Mouse (Mus musculus): ENCODE measurements around the gene Gpsm1. TPM values are rescaled to one million over a fixed set of nuclear protein-coding genes. Genes with fewer than 3 reads are reported as not detected.

Gene Gpsm1
- polyA plus RNA-seq, 1 experiment from 2014 or later: 21.4 TPM

- Histone ChIP-seq H3K4me3 (ENCODE audit: low read depth, low read length) (no peak overlapping the region), H3K4me1 (ENCODE audit: control insufficient read depth, insufficient read depth, low read length) (peaks cover 26% of the 10 kb centered on the region), H3K9me3 (replicated peaks; ENCODE audit: control insufficient read depth, low read length) (no peaks in the 10 kb centered on the region), H3K9ac (ENCODE audit: low read depth, low read length) (no peak overlapping the region), H3K27ac (ENCODE audit: low read depth, low read length) (no peak overlapping the region), H3K36me3 (ENCODE audit: control insufficient read depth, insufficient read depth, low read length) (peaks cover 5% of the 10 kb centered on the region; the same call in 1 of the 2 replicates), H3K27me3 (ENCODE audit: control insufficient read depth, insufficient read depth, low read length) (no peaks in the 10 kb centered on the region), H3K4me2 (no peak overlapping the region)
- no peak for ATAC-seq (replicated peaks; ENCODE audit: insufficient number of reproducible peaks, low FRiP score, low TSS enrichment)
- 90% methylated on average over 8 of the region's 13 CpGs for WGBS (ENCODE audit: insufficient replicate concordance)
Measured at GRCm38 (mm10) chr2:26338302-26339203, 23.2 kb downstream of the Gpsm1 start.

GRCm38 (mm10) chr2:26339204-26339551 is 23.9 kb downstream of the Gpsm1 start:
- Histone ChIP-seq H3K36me3 (ENCODE audit: control insufficient read depth, insufficient read depth, low read length) (peaks cover 5% of the 10 kb centered on the region; the same call in 1 of the 2 replicates), H3K9ac (ENCODE audit: low read depth, low read length) (no peak overlapping the region), H3K27me3 (ENCODE audit: control insufficient read depth, insufficient read depth, low read length) (no peaks in the 10 kb centered on the region), H3K27ac (ENCODE audit: low read depth, low read length) (no peak overlapping the region), H3K9me3 (replicated peaks; ENCODE audit: control insufficient read depth, low read length) (no peaks in the 10 kb centered on the region), H3K4me2 (no peak overlapping the region), H3K4me1 (ENCODE audit: control insufficient read depth, insufficient read depth, low read length) (peaks cover 26% of the 10 kb centered on the region), H3K4me3 (ENCODE audit: low read depth, low read length) (no peak overlapping the region)
- no peak for ATAC-seq (replicated peaks; ENCODE audit: insufficient number of reproducible peaks, low FRiP score, low TSS enrichment)
- 81% methylated on average over 5 of the region's 5 CpGs for WGBS (ENCODE audit: insufficient replicate concordance)

GRCm38 (mm10) chr2:26341510-26341981 is 26.2 kb downstream of the Gpsm1 start:
- H3K9ac ChIP-seq (ENCODE audit: low read depth, low read length): peak overlapping the region; percentile 46
- H3K36me3 ChIP-seq (ENCODE audit: control insufficient read depth, insufficient read depth, low read length): peaks cover 21% of the 10 kb centered on the region
- H3K9me3 ChIP-seq (replicated peaks; ENCODE audit: control insufficient read depth, low read length): no peaks in the 10 kb centered on the region
- WGBS (ENCODE audit: insufficient replicate concordance): 74% methylated on average over 2 of the region's 2 CpGs
- peak; percentile 50; the same call in 1 of the 2 replicates for ATAC-seq (replicated peaks; ENCODE audit: insufficient number of reproducible peaks, low FRiP score, low TSS enrichment)
- no peaks in the 10 kb centered on the region for H3K27me3 ChIP-seq (ENCODE audit: control insufficient read depth, insufficient read depth, low read length)
- H3K4me1 ChIP-seq (ENCODE audit: control insufficient read depth, insufficient read depth, low read length): peaks cover 26% of the 10 kb centered on the region
- H3K4me3 ChIP-seq (ENCODE audit: low read depth, low read length): no peak overlapping the region
- peak overlapping the region; percentile 92 for H3K27ac ChIP-seq (ENCODE audit: low read depth, low read length)
- H3K4me2 ChIP-seq: peak overlapping the region; percentile 14

- H3K27ac ChIP-seq (ENCODE audit: low read depth, low read length): peak overlapping the region; percentile 92
- peaks cover 26% of the 10 kb centered on the region for H3K4me1 ChIP-seq (ENCODE audit: control insufficient read depth, insufficient read depth, low read length)
- H3K4me2 ChIP-seq: peak overlapping the region; percentile 14; the same call in 1 of the 2 replicates
- 54% methylated on average over 10 of the region's 10 CpGs for WGBS (ENCODE audit: insufficient replicate concordance)
- peaks cover 26% of the 10 kb centered on the region for H3K36me3 ChIP-seq (ENCODE audit: control insufficient read depth, insufficient read depth, low read length)
- no peaks in the 10 kb centered on the region for H3K9me3 ChIP-seq (replicated peaks; ENCODE audit: control insufficient read depth, low read length)
- peak overlapping the region; percentile 52 for H3K9ac ChIP-seq (ENCODE audit: low read depth, low read length)
- no peak overlapping the region for H3K4me3 ChIP-seq (ENCODE audit: low read depth, low read length)
- H3K27me3 ChIP-seq (ENCODE audit: control insufficient read depth, insufficient read depth, low read length): no peaks in the 10 kb centered on the region
- ATAC-seq (replicated peaks; ENCODE audit: insufficient number of reproducible peaks, low FRiP score, low TSS enrichment): no peak
Measured at GRCm38 (mm10) chr2:26342044-26342443, 26.7 kb downstream of the Gpsm1 start.

GRCm38 (mm10) chr2:26342609-26343490 is 27.5 kb downstream of the Gpsm1 start:
- Histone ChIP-seq H3K4me2 (no peak overlapping the region), H3K9me3 (replicated peaks; ENCODE audit: control insufficient read depth, low read length) (no peaks in the 10 kb centered on the region), H3K4me3 (ENCODE audit: low read depth, low read length) (no peak overlapping the region), H3K27me3 (ENCODE audit: control insufficient read depth, insufficient read depth, low read length) (no peaks in the 10 kb centered on the region), H3K9ac (ENCODE audit: low read depth, low read length) (peak overlapping the region; percentile 52), H3K4me1 (ENCODE audit: control insufficient read depth, insufficient read depth, low read length) (peaks cover 26% of the 10 kb centered on the region), H3K27ac (ENCODE audit: low read depth, low read length) (peak overlapping the region; percentile 92), H3K36me3 (ENCODE audit: control insufficient read depth, insufficient read depth, low read length) (peaks cover 28% of the 10 kb centered on the region)
- 54% methylated on average over 11 of the region's 11 CpGs for WGBS (ENCODE audit: insufficient replicate concordance)
- ATAC-seq (replicated peaks; ENCODE audit: insufficient number of reproducible peaks, low FRiP score, low TSS enrichment): no peak

- ATAC-seq (replicated peaks; ENCODE audit: insufficient number of reproducible peaks, low FRiP score, low TSS enrichment): no peak
- 54% methylated on average over 6 of the region's 6 CpGs for WGBS (ENCODE audit: insufficient replicate concordance)
- Histone ChIP-seq H3K36me3 (ENCODE audit: control insufficient read depth, insufficient read depth, low read length) (peaks cover 26% of the 10 kb centered on the region), H3K27ac (ENCODE audit: low read depth, low read length) (peak overlapping the region; percentile 18; the same call in 1 of the 2 replicates), H3K9ac (ENCODE audit: low read depth, low read length) (no peak overlapping the region), H3K4me3 (ENCODE audit: low read depth, low read length) (no peak overlapping the region), H3K9me3 (replicated peaks; ENCODE audit: control insufficient read depth, low read length) (no peaks in the 10 kb centered on the region), H3K4me1 (ENCODE audit: control insufficient read depth, insufficient read depth, low read length) (peaks cover 25% of the 10 kb centered on the region), H3K27me3 (ENCODE audit: control insufficient read depth, insufficient read depth, low read length) (no peaks in the 10 kb centered on the region), H3K4me2 (no peak overlapping the region)
Measured at GRCm38 (mm10) chr2:26348241-26348640, 32.9 kb downstream of the Gpsm1 start.

GRCm38 (mm10) chr2:26351358-26352290 is 36.3 kb downstream of the Gpsm1 start, which contains the start of gene Dnlz:
TSS of gene Dnlz (minus strand) at chr2:26352110.
- WGBS (ENCODE audit: insufficient replicate concordance): 2% methylated on average over 62 of the region's 62 CpGs
- Histone ChIP-seq H3K4me2 (peak within 1 kb of the TSS; percentile 95), H3K27ac (ENCODE audit: low read depth, low read length) (peak within 1 kb of the TSS; percentile 66), H3K27me3 (ENCODE audit: control insufficient read depth, insufficient read depth, low read length) (no peaks in the 10 kb centered on the region), H3K9me3 (replicated peaks; ENCODE audit: control insufficient read depth, low read length) (no peaks in the 10 kb centered on the region), H3K4me3 (ENCODE audit: low read depth, low read length) (peak within 1 kb of the TSS; percentile 70), H3K9ac (ENCODE audit: low read depth, low read length) (peak within 1 kb of the TSS; percentile 87), H3K36me3 (ENCODE audit: control insufficient read depth, insufficient read depth, low read length) (peaks cover 8% of the 10 kb centered on the region), H3K4me1 (ENCODE audit: control insufficient read depth, insufficient read depth, low read length) (peaks cover 25% of the 10 kb centered on the region)
- peak; percentile 63; the same call in 1 of the 2 replicates for ATAC-seq (replicated peaks; ENCODE audit: insufficient number of reproducible peaks, low FRiP score, low TSS enrichment)

Data from heart, embryonic 11.5 days (tissue).